Mouse (Mus musculus): Measurements from ENCODE around the gene Krt80.

DNA sequence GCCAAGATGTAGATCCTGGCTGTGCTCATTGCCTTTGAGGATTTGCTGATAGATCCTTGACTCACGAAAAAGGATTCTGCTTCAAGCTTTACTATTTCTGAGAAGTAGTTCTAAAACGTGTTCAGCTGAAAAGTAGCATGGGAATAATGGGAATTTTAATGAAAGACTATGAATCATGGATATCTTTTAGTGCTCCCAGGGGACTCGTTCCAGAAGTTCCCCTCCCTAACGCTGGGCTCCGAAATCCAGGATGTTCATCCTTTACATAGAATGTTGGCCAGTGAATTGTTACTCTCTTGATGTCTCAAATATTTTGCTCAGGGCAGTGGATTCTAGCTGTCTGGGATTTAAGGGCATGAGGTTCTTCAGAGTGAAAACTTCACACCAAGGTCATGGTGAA, 22.3 kb upstream of the Krt80 start:
- TF ChIP-seq POLR2A (IDR thresholded peaks at IDR 0.05; ENCODE audit: insufficient read depth, low read depth, low read length): no peak
- TF ChIP-seq CTCF (IDR thresholded peaks at IDR 0.05): no peak
- no peak for TF ChIP-seq EP300 (IDR thresholded peaks at IDR 0.05; ENCODE audit: insufficient read depth, low read depth, low read length)

All from heart, adult 2 months (tissue).